Mouse (Mus musculus): ENCODE measurements at regions not wholly inside any gene's neighbourhood (a gene's known extent, or its start where the extent isn't known, plus 50 kb on each side); places are given as distances from the start of the nearest gene placed in this dataset.
A peak's percentile ranks its signal among the peaks of the same experiment; 100 is the strongest.

DNA sequence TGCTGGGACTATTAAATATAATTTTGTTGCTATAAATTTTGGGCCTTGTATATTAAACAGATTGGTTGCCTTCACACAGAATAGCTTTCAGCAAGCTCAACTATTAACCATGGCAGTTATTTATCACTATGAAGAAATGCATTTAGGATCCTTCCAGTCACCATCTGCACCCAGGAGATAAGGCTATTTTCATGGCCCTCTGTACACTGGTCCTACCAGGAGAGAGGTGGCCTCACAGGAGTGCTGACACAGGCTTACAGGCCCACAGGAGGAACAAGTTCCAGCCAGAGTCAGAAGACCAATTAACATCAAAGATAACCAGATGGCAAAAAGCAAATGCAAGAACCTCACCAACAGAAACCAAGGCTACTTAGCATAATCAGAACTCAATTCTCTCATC lies 731.3 kb downstream of the Ryr2 start:
- Histone ChIP-seq H3K4me1 (ENCODE audit: control insufficient read depth, insufficient read depth, low read length) (no peaks in the 10 kb centered on the region), H3K9me3 (ENCODE audit: control insufficient read depth, low read length) (no peaks in the 10 kb centered on the region; the same call in 1 of the 2 replicates), H3K36me3 (ENCODE audit: control insufficient read depth, insufficient read depth, low read length) (no peaks in the 10 kb centered on the region), H3K9ac (ENCODE audit: low read length) (no peak overlapping the region), H3K4me3 (ENCODE audit: low read depth, low read length) (no peak overlapping the region), H3K4me2 (no peak overlapping the region), H3K27me3 (ENCODE audit: control insufficient read depth, insufficient read depth, low read length) (no peaks in the 10 kb centered on the region), H3K27ac (ENCODE audit: low read depth, low read length) (no peak overlapping the region)
- no peak for DNase-seq (ENCODE audit: low spot score, missing footprints)
- no peak for ATAC-seq (ENCODE audit: low FRiP score)

DNA sequence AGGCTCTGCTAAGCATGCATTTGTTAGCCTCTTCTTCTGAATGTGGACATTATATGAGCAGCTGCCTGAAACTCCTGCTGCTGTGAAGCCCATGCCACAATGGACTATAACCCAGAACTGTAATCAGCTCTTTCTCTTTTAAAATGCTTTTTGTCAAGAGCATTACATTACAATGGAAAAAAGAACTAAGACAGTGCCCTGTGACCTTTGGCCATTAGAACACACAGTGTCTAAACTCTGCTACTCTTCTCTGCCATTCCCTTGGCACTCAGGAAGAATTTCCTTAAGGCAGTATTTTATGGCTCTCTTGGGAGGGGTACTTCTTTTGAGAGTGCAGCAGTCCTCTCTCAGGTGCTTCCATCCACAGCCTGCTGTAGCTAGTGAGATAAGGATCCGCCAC lies 737.3 kb downstream of the Ryr2 start:
- Histone ChIP-seq H3K4me3 (ENCODE audit: low read depth, low read length) (no peak overlapping the region), H3K27me3 (ENCODE audit: control insufficient read depth, insufficient read depth, low read length) (no peaks in the 10 kb centered on the region)
- DNase-seq (ENCODE audit: low spot score, missing footprints): no peak

DNA sequence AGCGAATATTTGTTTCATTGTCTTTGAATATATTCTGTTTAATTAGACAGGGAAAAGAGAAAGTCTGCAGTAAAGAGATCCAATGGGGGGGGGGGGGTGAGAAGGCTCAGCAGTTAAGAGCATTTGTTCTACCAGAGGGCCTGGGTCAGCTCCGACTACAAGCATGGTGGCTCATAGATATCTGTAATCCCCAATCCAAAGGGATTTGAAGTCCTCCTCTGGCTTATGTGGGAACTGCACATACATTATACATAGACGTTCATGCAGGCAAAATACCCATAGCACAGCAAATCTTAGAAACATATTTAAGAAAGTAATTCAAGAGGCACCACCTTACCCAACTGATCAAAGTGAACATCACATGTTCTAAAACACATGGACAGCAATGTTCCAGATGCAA lies 743.9 kb downstream of the Ryr2 start:
- Histone ChIP-seq H3K4me2 (no peak overlapping the region), H3K27ac (ENCODE audit: low read depth, low read length) (no peak overlapping the region), H3K9me3 (ENCODE audit: control insufficient read depth, low read length) (no peaks in the 10 kb centered on the region), H3K27me3 (ENCODE audit: control insufficient read depth, insufficient read depth, low read length) (no peaks in the 10 kb centered on the region), H3K4me1 (ENCODE audit: control insufficient read depth, insufficient read depth, low read length) (no peaks in the 10 kb centered on the region), H3K9ac (ENCODE audit: low read length) (no peak overlapping the region), H3K4me3 (ENCODE audit: low read depth, low read length) (no peak overlapping the region), H3K36me3 (ENCODE audit: control insufficient read depth, insufficient read depth, low read length) (no peaks in the 10 kb centered on the region)
- DNase-seq (ENCODE audit: low spot score, missing footprints) (no peak), ATAC-seq (ENCODE audit: low FRiP score) (no peak)
- WGBS: 77% methylated on average over 3 of the region's 3 CpGs

More for the DNA sequence above, 737.3 kb downstream of the Ryr2 start:
- Histone ChIP-seq H3K27ac (ENCODE audit: low read depth, low read length) (no peak overlapping the region), H3K4me1 (ENCODE audit: control insufficient read depth, insufficient read depth, low read length) (no peaks in the 10 kb centered on the region), H3K4me2 (no peak overlapping the region), H3K36me3 (ENCODE audit: control insufficient read depth, insufficient read depth, low read length) (no peaks in the 10 kb centered on the region), H3K9me3 (ENCODE audit: control insufficient read depth, low read length) (no peaks in the 10 kb centered on the region), H3K9ac (ENCODE audit: low read length) (no peak overlapping the region)
- whole genome bisulfite sequencing: 74% methylated on average over 1 of the region's 1 CpGs
- no peak for ATAC-seq (ENCODE audit: low FRiP score)

DNA sequence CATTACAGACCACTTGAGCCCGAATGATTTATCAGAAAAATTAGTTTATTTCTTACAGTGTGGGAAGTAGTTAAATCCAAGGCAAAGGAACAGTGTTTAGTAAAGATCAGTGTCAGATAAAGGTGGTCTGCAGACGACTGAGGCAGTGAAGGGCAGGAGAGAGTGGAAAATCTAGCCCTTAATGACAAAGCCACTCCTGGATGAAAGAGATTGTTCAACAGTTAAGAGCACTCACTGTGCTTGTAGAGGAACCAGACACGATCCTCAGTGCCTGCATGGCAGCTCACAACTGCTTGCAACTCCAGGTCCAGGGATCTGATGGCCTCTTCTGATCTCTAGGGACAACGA lies 758.3 kb downstream of the Ryr2 start:
- 58% methylated on average over 4 of the region's 4 CpGs for WGBS
- H3K4me3 ChIP-seq (ENCODE audit: low read depth, low read length): no peak overlapping the region
- no peak overlapping the region for H3K27ac ChIP-seq (ENCODE audit: low read depth, low read length)
- no peaks in the 10 kb centered on the region for H3K36me3 ChIP-seq (ENCODE audit: control insufficient read depth, insufficient read depth, low read length)
- no peak for DNase-seq (ENCODE audit: low spot score, missing footprints)
- ATAC-seq (ENCODE audit: low FRiP score): peak; percentile 36; the same call in 1 of the 2 replicates
- no peak overlapping the region for H3K9ac ChIP-seq (ENCODE audit: low read length)
- H3K4me1 ChIP-seq (ENCODE audit: control insufficient read depth, insufficient read depth, low read length): no peaks in the 10 kb centered on the region
- H3K9me3 ChIP-seq (ENCODE audit: control insufficient read depth, low read length): no peaks in the 10 kb centered on the region
- no peak overlapping the region for H3K4me2 ChIP-seq
- no peaks in the 10 kb centered on the region for H3K27me3 ChIP-seq (ENCODE audit: control insufficient read depth, insufficient read depth, low read length)

DNA sequence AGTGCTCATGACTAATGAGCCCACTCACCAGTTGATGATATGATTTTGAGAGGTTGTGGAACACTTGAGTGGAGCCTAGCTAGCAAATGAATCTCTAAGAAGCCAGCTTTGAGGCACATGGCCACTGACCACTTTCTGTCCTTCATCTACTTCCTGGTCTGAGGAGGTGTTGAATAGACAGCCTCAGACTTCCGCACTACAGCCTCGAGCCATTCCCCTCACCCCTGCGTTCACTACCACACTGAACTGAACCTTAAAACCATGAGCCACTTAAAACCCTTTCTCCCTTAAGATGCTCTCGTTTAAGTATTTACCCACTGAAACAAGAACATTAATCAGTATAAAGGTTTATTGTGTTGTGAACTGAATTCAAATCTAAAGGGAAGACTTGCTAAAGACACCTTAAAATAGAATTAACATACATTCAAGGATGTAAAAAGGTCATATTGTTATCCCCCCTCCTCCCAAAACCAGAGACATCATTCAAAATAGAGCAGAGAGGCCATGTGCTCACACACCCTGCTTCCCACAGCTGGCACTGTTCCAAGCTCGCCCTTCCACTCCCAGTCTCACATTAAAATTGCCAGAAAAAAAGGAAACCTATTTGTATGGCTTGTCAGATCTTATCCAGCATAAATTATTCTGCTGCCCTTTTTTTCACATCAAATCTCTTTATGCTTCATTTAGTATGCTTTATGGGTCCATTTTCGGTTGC lies 758.8 kb downstream of the Ryr2 start:
- no peaks in the 10 kb centered on the region for H3K4me1 ChIP-seq (ENCODE audit: control insufficient read depth, insufficient read depth, low read length)
- H3K27ac ChIP-seq (ENCODE audit: low read depth, low read length): no peak overlapping the region
- no peaks in the 10 kb centered on the region for H3K9me3 ChIP-seq (ENCODE audit: control insufficient read depth, low read length)
- H3K4me3 ChIP-seq (ENCODE audit: low read depth, low read length): no peak overlapping the region
- DNase-seq (ENCODE audit: low spot score, missing footprints) (no peak), ATAC-seq (ENCODE audit: low FRiP score) (peak; percentile 53; the same call in 1 of the 2 replicates)
- no peaks in the 10 kb centered on the region for H3K36me3 ChIP-seq (ENCODE audit: control insufficient read depth, insufficient read depth, low read length)
- H3K4me2 ChIP-seq: no peak overlapping the region
- 69% methylated on average over 6 of the region's 6 CpGs for whole genome bisulfite sequencing
- no peaks in the 10 kb centered on the region for H3K27me3 ChIP-seq (ENCODE audit: control insufficient read depth, insufficient read depth, low read length)
- no peak overlapping the region for H3K9ac ChIP-seq (ENCODE audit: low read length)

DNA sequence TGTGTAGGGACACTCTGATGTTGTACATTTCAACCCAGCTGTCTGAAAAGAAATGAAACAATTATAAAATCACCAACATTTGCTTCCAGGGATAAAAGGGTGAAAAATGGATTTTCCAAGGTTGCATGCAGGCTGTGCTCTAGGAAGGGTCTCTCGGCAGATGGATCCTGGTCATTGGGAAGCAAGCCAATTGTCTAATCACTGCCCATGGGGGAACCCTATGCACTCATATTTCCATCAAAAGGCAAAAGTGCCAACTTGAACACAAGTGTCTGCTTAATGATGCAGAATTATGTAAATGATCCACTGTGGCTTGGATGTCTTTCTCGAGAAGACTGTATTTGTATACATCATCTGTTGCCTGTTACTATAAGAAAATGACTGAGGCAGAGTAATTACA lies 762.2 kb downstream of the Ryr2 start:
- H3K9ac ChIP-seq (ENCODE audit: low read length): no peak overlapping the region
- H3K4me1 ChIP-seq (ENCODE audit: control insufficient read depth, insufficient read depth, low read length): no peaks in the 10 kb centered on the region
- WGBS: 84% methylated on average over 2 of the region's 2 CpGs
- H3K27ac ChIP-seq (ENCODE audit: low read depth, low read length): no peak overlapping the region
- no peaks in the 10 kb centered on the region for H3K27me3 ChIP-seq (ENCODE audit: control insufficient read depth, insufficient read depth, low read length)
- no peaks in the 10 kb centered on the region for H3K36me3 ChIP-seq (ENCODE audit: control insufficient read depth, insufficient read depth, low read length)
- no peaks in the 10 kb centered on the region for H3K9me3 ChIP-seq (ENCODE audit: control insufficient read depth, low read length)
- H3K4me2 ChIP-seq: no peak overlapping the region
- no peak overlapping the region for H3K4me3 ChIP-seq (ENCODE audit: low read depth, low read length)
- no peak for DNase-seq (ENCODE audit: low spot score, missing footprints)
- ATAC-seq (ENCODE audit: low FRiP score): no peak

DNA sequence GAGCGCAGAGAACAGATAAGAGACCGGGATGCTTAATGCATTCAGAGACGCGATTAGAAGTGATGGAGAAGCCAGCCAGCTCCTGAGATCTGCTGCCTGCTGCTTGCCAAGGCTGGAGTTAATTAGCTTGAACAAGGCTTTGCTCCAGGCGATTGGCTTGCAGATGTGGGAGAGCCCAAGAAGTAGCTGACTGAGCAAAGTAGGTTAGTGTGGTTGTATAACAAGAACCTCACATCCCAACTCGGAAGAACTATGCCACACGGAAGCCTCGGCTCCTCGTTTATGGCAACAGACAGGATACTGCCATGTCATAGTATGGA lies 768.5 kb downstream of the Ryr2 start:
- 72% methylated on average over 9 of the region's 9 CpGs for WGBS
- ATAC-seq (ENCODE audit: low FRiP score): no peak

DNA sequence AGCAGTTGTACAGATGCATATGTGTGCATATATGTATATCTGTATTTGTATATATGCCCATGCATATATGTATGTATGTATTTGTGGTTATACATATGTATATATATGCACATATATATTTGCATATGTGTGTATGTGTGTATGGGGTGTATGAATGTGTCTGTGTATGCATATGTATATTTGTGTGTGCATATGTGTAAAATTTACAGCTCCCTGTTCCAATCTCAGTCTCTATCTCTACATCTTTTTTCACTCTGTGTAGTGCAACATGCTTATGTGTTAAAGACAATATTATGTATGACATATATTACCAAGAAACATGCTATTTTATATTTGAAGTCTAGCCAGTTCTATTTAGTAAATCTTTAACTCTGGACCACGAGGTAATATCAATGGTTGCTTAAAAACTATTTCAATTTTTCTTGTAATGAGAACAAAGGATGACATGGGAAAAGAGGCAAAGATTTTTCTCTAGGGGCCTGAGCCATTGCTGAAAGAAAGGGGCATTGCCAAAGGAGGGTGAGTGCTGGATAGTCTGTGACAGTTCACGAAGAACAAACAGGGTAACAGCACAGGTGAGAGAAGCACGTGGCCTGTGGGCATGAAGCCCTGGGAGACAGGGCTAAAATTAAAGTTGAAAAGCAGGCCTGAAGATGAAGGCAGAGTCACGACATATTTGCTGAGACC lies 769.0 kb downstream of the Ryr2 start:
- H3K9ac ChIP-seq (ENCODE audit: low read length): no peak overlapping the region
- 65% methylated on average over 4 of the region's 4 CpGs for WGBS
- H3K4me2 ChIP-seq: no peak overlapping the region
- ATAC-seq (ENCODE audit: low FRiP score) (no peak), DNase-seq (ENCODE audit: low spot score, missing footprints) (no peak)
- no peaks in the 10 kb centered on the region for H3K4me1 ChIP-seq (ENCODE audit: control insufficient read depth, insufficient read depth, low read length)
- H3K27me3 ChIP-seq (ENCODE audit: control insufficient read depth, insufficient read depth, low read length): no peaks in the 10 kb centered on the region
- no peaks in the 10 kb centered on the region for H3K36me3 ChIP-seq (ENCODE audit: control insufficient read depth, insufficient read depth, low read length)
- H3K9me3 ChIP-seq (ENCODE audit: control insufficient read depth, low read length): no peaks in the 10 kb centered on the region
- H3K4me3 ChIP-seq (ENCODE audit: low read depth, low read length): no peak overlapping the region
- H3K27ac ChIP-seq (ENCODE audit: low read depth, low read length): no peak overlapping the region

More for the DNA sequence above, 768.5 kb downstream of the Ryr2 start:
- Histone ChIP-seq H3K4me2 (no peak overlapping the region), H3K9ac (ENCODE audit: low read length) (no peak overlapping the region), H3K27me3 (ENCODE audit: control insufficient read depth, insufficient read depth, low read length) (no peaks in the 10 kb centered on the region), H3K9me3 (ENCODE audit: control insufficient read depth, low read length) (no peaks in the 10 kb centered on the region), H3K4me3 (ENCODE audit: low read depth, low read length) (no peak overlapping the region), H3K36me3 (ENCODE audit: control insufficient read depth, insufficient read depth, low read length) (no peaks in the 10 kb centered on the region), H3K4me1 (ENCODE audit: control insufficient read depth, insufficient read depth, low read length) (no peaks in the 10 kb centered on the region), H3K27ac (ENCODE audit: low read depth, low read length) (no peak overlapping the region)
- no peak for DNase-seq (ENCODE audit: low spot score, missing footprints)

DNA sequence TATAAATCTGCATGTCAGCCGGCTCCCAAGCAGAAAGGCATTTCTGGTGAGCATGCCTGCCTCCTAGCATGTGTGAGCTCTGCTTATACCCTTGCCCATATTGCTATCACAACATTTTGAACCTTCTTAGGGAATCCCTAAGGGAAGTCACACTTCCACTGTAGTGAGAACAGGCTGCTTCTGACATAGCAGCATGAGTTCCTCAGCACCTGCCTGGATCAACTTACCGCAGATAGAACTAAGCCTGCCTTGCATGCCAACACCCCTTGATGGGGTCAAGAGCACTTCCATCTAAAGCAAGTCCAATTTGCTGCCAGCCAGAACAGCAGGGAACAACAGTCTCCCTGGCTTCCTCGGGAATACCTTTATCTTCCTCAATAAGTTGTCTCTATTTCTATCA lies 769.8 kb downstream of the Ryr2 start:
- Histone ChIP-seq H3K36me3 (ENCODE audit: control insufficient read depth, insufficient read depth, low read length) (no peaks in the 10 kb centered on the region), H3K9me3 (ENCODE audit: control insufficient read depth, low read length) (no peaks in the 10 kb centered on the region), H3K27ac (ENCODE audit: low read depth, low read length) (no peak overlapping the region), H3K4me3 (ENCODE audit: low read depth, low read length) (no peak overlapping the region), H3K4me2 (no peak overlapping the region), H3K4me1 (ENCODE audit: control insufficient read depth, insufficient read depth, low read length) (no peaks in the 10 kb centered on the region), H3K9ac (ENCODE audit: low read length) (no peak overlapping the region), H3K27me3 (ENCODE audit: control insufficient read depth, insufficient read depth, low read length) (no peaks in the 10 kb centered on the region)
- DNase-seq (ENCODE audit: low spot score, missing footprints) (no peak), ATAC-seq (ENCODE audit: low FRiP score) (no peak)
- 86% methylated on average over 3 of the region's 3 CpGs for WGBS

Measured in midbrain, embryonic 11.5 days (tissue).